Mouse (Mus musculus) kidney, postnatal 25 days (tissue): ENCODE results near the gene Chrm3.

ENCODE experiments used
- DNase-seq, 2 experiments: peaks; one replicate each; pipeline ENCODE4 v3.0.0; 2021; ENCODE audit warnings: mixed read lengths in 2 of 2

The Chrm3 gene

DNA sequence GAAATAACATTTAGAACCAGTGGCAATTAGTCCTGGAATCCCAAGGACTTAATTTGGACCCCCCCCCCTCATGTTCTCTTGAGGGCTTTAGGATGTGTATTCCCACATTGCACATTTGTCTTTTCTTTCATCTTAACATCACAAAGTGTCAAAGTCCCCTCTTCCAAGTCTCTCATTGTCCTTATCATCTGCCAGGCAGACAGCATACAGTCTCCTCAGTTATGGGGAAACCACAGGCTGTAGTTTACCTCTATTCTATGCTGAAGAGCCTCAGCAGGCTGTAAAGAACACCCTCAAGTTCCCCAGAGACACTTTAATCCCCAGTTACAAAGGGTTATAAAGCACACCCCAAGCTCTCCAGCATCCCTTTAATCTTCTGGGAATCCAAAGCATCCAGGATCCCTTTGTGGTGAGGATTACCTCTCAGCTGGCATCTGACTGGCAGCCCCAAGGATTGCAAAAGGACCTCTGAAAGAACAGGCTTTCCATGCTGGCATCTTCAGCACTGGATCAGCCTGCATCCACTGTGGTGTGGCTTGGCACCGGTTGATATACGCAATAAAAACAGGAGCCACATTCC is 386.8 kb downstream of the Chrm3 start:
- no peak for DNase-seq

DNA sequence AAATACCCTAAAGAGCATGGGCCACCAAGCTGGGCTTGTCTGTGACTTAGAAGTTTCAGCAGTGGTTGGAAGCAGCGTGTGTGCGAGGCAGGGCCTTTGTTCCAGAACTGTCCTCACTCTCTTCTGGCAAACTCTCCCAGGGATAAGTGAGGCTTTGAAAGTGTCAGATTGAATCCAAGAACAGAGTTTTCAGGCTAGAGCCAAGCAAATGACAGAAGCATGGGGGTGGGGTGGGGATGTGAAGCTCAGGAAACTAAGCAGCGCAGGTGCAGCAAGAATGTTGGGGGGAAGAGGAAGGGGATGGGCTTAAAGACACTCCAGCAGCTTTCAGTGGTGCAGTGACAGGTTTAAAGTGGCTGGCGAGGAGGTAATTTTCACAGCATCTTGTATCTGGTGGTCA is 388.8 kb downstream of the Chrm3 start:
- no peak for DNase-seq

DNA sequence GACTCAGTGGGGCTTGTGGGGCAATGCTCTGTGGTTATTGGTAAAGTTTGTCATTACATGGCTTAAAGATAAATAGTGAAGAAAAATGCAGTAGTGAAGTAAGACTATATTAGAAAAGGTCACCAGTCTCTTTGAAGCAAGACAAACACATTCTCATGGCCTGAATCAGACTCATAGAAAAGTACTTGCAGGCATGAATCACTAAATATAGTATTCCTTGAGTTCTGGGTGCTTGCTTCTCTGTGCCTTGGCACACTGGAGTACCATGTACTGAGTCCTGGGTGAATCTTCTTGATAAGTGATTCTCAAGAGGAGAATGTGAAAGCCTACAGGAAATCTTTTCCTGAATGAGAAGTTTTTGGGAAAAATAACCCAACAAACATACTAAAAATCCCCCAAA is 408.0 kb downstream of the Chrm3 start:
- no peak for DNase-seq

DNA sequence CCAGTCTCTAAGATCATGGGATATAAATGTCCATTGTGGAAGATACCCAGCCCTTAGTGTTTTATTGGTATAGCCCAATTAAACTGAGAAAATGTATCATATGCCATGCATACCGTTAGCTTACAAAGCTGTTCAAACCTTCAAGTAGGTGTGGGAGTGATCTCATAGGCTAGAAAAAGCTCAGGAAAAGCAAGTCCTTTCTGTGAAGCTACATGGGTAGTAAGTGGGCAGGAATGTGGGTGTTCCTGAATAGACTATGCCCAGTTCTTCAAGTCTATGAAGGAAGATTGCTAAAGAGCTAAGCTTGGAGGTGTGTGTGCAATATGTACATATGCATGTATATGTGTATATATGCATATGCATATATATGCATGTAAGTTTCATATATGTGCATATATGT is 409.3 kb downstream of the Chrm3 start:
- DNase-seq: no peak

DNA sequence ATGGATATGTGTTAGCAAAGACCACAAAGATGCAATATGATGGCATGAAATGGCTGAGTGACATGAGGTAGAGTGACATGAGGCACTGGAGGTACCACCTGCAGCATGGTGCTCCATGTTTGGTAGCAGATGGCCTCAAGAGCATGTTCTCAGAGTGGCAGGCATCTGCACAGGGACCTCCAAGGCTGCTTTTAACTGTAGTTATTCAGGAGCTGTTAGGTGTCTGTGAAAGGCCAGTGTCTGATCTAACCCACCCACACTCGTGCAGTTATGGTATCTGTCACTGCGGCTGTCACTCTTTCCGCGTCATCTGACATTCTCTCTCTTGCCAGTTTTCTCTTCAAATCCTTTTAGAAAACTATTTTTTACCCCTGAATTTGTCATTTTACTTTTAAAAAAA is 411.6 kb downstream of the Chrm3 start:
- DNase-seq: no peak

DNA sequence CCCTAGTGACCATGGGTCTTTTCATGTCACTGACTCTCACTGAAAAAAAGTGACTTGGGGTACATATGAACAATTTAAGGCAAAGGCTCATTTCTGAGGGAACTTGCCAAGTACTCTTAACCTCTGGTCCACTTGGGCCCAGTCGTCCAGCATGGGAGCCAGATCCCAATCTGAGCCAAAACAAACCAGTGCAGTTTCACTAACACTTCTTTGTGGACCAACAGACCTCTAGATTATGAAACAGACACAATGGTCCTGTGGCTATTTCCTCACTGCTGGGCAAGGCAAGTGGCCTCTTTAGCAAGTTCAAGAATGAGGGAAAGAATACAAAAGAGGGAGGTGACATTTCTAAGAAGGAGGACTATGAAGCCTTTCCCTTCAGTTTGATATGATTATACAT is 420.5 kb downstream of the Chrm3 start:
- DNase-seq: no peak

DNA sequence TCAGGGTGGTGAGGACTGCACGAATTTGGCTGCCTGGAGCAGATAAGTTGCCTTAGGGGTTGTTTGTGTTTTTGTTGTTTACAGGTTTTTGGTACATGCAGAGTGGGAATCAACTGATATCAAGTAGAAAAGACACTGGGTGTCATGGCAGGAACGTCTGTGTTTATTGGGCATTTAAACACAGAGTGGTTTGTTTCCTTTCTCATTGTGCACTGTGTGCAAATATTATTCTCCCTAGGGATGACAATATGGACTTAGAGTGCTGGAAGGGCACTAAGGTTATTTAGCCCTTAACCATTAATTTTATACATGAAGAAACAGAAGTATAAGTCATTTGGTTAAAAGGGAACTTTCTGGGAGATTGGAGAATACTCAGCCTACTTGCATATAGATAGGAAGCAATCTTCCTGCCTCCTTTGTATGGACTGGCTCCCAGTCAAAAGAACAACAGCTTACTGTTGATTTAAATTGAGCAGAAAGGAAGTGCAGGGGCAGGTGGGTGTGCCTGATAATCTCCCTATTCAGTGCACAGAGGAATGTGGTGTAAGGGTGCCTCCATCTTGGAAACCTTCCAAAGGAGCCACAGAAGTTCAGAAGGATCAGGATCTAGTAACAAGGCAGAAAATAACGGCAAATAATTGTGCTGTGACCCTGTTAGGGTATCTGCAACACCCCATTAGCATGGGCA is 421.7 kb downstream of the Chrm3 start:
- DNase-seq: no peak

DNA sequence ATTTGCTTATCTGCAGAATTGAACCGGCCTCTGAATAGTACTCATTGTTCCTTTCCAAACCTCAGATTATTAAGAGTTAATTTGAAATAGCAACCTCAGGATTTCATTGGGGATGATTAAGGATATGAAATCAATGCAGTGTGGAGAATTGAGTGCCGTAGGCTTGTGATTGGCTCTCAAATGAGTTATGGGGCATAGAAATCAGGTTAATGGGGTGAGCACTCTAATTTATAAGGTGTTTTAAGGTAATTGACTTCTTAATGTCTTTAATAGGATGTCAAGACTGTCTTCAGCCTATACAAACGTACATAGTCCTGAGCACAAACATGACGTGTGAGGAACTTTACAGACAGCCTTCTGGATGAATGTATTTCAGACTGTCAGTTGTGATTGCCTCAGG is 427.9 kb downstream of the Chrm3 start:
- no peak for DNase-seq

DNA sequence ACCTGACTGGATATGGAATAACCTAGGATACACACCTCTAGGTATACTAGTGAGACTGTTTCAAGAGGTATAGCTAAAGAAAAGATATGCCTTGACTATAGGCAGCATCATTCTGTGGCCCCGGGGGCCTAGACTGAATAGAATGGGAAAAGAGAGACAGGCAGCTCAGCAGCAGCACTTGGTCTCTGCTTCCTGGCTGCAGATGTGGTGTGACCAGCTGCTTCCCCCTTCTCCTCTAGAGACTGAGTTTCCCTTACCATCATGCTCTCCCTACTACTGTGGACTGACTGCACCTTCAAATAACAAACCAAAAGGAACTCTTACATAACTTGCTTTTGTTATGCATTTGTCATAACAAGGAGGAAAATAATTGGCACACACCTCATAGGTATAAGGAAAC is 430.0 kb downstream of the Chrm3 start:
- DNase-seq: no peak

DNA sequence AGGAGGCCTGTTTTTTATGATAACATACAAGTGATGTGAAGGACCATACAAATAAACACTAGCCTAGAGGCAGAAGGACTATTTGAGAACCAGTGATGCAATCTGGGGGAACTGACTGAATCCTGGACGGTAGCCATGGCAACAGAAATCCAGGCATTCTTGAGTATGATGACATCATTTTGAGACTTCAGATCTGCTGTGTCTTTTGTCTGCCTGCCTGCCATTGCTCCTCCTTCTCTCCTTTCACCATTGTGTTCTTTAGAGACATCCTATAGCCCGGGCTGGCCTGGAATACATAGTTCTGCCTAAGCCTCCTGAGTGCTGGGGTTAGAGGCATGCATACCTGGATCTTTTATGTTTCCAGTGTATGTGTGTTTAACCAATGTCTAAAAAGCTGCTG is 430.7 kb downstream of the Chrm3 start:
- no peak for DNase-seq

DNA sequence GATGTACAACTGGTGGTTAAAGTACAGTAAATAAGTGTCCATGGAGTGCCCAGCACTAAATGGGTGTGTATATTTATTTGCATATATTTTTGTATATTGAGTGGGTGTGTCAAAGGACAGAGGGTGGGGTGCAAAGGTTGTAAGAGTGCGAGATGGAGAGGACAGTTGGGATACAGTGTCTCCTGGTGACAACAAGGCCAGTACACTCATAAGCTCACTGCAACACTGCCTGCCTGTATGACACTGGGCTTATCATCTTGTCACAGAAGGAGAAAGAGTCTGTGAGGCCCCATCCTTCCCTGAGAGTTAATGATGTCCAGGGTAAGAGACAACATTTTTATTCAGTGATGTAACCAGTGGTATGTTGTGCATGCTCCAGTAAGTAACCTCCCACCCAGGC is 439.5 kb downstream of the Chrm3 start:
- DNase-seq: no peak

DNA sequence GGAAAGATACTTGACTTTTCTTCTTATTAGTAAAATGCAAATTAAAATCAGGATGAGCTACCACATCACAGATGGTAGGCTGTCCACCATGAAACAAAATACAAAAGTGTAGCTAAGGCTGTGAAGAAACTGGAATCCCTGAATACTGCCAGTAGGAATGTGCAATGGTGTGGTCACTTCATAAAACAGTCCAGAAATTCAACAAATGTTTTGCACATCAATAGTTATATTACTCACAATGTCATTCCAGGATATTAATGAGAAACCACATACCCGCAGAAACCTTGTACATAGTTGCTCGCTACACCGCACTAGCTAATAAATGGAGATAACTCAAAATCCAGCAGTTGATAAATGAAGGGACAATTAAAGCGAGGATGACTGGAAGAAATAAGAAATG is 447.9 kb downstream of the Chrm3 start:
- DNase-seq: no peak

DNA sequence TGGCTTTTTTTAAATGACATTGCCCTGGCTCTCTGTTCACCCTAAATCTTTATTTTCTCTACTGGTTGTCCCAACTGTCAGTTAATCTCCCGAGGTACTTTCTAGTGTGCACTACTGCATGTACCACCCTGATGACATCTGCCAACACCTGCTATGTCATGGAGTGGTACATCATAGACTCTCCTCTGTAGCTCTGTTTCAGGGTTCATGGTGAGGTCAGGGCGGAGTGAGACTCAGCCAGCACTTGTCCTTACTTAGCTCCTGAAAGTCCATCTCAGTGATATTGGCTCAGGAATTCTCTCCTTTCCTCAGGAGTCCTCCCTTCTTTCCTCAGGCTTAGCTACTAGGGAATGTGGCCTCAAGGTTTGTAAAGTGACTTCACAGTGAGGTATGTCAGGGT is 451.9 kb downstream of the Chrm3 start:
- no peak for DNase-seq

DNA sequence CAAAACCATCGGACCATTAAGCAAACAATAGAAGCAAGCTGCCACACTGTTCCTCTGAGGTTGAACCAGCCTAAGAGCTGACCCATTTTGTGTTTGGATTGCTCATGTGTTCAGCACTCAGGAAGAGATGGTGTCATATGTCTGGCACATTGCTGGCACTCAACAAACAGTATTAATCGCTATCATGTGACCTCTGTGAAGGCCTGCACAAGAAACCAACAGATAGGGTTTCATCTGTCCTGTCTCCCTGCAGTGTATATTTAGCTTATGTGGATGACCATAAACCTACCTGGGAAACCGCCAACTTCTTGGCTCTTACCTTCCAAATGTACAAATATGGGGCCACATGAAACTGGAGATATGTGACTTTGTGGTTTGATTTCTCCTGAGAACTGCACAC is 453.4 kb downstream of the Chrm3 start:
- no peak for DNase-seq

DNA sequence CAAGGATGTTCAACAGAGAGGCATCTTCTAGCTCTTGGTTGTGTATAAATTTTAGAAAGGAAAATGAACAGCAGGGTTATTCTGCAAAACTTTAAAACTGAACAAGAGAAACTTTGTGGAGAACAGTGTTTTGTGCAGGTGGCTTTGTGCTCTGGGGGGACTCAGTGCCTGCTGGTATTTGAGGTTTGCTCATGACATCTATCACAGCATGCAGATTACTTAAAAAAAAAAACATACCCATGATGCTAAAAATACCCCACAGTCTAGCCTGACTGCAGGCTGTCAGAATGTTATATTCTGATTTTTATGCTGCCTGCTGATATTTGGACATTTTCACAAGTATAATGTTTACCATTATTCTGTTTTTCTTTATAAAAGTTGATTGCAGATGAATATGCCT is 456.2 kb downstream of the Chrm3 start:
- DNase-seq: no peak

DNA sequence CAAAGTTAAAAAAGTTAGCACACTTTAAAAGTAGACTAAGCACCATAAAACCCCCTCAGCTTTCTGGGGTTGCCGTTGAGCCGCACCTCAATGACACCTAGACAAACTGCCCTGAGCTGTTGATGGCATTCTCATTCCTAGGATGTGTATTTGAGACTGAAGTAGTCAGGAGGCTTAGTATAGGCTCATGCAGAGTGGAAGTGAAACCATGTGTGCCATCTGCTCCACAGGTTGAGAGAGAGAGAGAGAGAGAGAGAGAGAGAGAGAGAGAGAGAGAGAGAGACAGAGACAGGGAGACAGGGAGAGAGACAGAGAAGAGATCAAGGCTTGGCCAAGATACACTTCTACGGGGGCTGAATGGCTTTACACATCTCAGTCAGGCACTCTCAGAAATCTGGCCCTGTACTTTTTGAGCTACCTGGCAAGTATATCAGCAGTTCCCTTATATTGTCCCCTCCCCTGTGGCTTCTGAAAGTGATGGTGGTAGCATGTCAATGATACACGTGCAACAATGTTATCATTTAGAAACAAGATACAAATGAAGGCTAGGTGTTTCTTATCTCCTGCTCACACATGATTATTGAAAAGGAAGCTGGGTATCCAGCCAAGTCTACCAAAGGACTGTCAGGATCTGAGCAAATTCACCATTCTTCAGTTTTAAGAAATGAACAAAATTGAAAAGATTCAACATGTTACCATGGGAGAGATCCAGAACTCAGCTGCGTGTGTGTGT is 459.8 kb downstream of the Chrm3 start:
- DNase-seq: no peak

DNA sequence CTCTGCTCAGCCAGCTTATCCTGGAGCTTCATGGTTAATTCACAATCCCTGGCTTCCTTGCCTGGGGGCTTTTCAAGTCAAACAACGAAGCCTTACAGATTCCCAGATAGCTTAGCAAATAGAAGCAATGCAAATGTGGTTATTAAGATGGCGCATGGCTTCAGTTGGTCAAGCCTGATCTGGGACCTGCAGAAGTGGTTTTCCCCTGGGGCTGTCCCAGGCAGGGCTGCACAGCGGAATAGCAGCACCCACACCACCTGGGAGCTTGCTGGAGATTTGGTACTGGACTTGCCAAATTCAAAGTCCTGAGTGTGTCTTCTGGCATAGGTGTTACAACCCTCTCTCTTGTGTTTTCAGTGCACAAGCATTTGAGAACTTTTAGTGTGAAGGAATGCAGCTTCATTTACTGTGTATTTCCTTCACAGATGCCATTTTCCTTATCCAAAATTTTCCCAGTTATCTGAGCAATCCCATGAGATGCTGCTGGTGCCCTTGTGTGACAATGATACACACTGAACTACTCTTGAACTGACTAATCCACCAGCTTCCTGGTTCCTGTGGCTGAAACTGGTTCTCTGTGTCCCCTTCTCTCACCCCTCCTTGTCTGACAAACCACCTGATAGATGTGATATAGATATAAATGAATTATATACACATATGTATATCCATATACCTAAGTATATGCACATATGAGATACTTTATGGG is 461.8 kb downstream of the Chrm3 start:
- no peak for DNase-seq

DNA sequence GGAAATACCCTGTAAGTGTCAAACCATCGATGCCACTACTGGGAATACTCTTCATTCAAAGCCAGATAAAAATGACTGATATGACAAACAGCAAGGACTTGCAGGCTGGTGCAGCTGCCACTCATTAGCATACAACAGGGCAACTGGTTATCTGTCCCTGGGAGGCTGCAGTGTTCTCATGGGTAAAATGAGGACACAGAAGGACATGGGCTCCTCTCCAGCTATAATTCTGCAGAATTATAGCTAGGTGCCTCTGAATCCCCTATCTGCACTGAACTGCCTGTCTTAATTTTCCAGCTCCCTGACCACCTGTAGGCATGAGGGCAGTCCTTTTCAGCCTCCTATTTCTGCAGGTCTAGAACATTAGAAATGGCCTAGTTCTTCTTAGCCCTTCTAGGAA is 463.4 kb downstream of the Chrm3 start:
- no peak for DNase-seq

DNA sequence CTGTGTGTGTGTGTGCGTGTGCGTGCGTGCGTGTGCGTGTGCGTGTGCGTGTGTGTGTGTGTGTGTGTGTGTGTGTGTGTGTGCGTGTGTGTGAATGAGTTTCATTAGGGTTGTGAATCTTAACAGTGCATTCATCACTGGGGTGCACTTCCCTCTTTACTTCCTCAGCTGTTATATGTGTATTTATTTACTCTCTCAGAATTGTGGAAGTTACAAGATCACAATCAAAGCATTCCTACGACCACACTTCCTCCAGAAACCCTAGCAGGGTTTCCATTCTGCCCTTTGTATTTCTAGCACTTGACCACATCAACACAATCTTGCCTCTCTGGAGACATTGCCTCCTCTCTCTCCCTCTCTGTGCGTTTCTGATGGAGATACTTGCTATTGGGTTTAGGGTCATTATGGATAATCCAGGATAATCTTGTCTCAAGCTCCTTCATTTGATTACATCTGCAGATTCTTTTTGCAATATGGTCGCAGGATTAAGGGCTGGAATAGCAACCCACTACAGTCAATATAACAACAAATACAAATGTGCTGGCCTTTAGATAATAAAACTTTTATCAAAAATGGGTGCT is 465.5 kb downstream of the Chrm3 start:
- no peak for DNase-seq

DNA sequence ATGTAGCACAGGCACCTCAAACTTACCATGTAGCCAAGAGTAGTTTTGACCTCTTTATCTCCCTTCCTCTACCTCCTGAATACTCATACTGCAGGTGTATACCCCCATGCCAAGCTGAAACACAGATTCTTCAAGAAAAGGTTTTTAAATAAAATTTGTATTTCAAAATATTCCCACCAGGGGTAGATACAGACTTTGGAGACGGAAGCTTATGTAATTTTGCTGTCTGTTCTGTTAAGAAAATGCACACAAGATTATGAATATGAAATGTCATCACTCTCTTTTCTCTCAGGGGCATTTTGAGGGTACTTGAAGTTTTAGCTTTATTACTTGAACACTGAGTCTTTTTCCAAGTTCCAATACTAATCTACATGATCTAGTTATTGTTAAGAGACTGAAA is 469.6 kb downstream of the Chrm3 start:
- DNase-seq: no peak

DNA sequence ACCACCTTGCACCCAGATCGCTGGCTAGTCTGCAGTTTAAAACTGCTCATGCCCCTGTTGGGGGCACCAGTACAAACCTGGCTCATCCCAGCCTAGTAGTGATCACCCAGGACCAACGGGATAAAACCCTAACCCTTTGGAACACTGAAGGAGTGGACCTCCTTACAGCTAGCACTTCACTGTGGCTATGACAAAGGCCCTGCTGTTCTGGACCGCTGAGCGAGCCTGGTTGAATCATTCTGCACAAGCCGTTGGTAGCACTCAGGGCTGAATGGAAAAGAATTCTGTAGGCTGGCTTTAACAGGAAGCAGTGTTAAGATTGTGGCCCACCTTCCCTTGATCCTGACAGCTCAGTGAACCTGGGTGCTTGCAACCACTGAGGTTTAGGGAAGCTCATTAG is 470.2 kb downstream of the Chrm3 start:
- no peak for DNase-seq

DNA sequence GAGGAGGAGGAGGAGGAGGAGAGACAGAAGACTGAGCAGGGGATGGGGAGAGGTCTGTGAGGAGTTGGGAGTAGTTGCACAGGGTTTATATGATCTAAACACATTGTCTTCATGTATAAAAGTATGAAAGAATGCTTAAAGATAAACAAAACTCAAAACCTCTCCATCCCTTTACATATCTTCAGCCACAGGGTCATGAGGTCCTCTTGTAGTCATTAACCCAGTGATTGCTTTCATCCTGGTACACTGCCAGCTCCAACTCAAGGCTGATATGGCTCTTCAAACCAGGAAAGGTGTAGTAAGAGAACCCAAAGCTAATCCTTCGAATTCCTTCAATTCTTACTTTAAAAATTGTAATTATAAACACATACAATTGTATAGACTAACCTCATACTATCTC is 470.7 kb downstream of the Chrm3 start:
- no peak for DNase-seq

DNA sequence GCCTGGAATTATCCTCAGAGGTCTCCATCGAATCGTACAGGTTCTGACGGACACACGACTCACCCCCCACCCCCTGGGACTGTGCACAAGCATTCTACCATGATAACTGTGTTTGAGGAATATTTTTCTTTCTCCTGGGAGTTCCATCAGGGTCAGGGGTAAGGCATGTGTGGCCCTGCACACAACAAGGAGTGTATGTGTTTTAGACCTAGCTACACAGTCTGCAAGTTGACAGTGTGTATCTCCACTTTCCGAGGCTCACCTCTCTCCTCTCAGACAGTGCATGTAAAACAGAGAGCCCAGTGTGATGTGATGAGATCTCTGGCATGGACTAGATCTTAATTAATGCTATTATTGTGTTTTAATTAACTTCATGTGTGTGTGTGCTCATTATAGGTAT is 472.4 kb downstream of the Chrm3 start:
- DNase-seq: no peak

DNA sequence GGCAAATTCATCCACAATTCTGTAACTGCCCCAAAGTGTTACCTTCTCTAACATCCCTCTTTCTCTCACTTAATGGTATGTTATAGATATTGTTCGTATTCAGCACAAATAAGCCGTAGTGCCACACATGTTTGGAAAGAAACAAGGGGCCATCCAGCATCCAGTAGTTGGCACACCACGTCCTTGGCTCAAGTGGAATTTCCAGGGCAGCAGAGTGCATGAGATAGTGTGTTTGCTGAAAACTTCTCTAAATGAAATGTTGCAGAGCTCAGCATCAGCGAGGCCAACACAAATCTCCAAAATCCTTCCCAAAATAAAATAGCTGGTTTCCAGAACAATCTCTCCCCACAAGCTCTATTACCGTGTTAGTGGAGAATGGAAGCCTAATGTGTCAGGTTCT is 473.4 kb downstream of the Chrm3 start:
- no peak for DNase-seq
